ENCODE assay signal across 18 mouse cellular contexts in genomic region chr9:72657694-72658093, GRCm38 (mm10).
"Had no signal": no experiment of that assay in that cellular context is flagged by ENCODE, and none has a peak within 500 bp of the region (broad histone marks: within the 10 kb centered on the region; RNA-seq: fewer than 3 reads in every experiment).

No protein-coding gene starts in this region.

- H3K4me3 ChIP-seq: intestine, embryonic 15.5 days; layer of hippocampus, adult 2 months; left cerebral cortex, adult 2 months; liver, embryonic 15.5 days; lung, embryonic 15.5 days; midbrain, embryonic 12.5 days; myocyte; neural tube, embryonic 13.5 days had no signal

- H3K9ac ChIP-seq: intestine, embryonic 15.5 days; liver, embryonic 15.5 days; lung, embryonic 15.5 days; midbrain, embryonic 12.5 days; neural tube, embryonic 13.5 days had no signal

- H3K27me3 ChIP-seq: intestine, embryonic 15.5 days; liver, embryonic 15.5 days; lung, embryonic 15.5 days; midbrain, embryonic 12.5 days; neural tube, embryonic 13.5 days had no signal

- H3K27ac ChIP-seq: intestine, embryonic 15.5 days; layer of hippocampus, adult 2 months; left cerebral cortex, adult 2 months; midbrain, embryonic 12.5 days; neural tube, embryonic 13.5 days; stomach, postnatal 0 days had no signal

- H3K4me2 ChIP-seq: intestine, embryonic 15.5 days; liver, embryonic 15.5 days; lung, embryonic 15.5 days; midbrain, embryonic 12.5 days; neural tube, embryonic 13.5 days had no signal

- DNase-seq: kidney, adult 11 months; kidney, adult 9 months; kidney, postnatal 25 days; layer of hippocampus, postnatal 36 days; retina, postnatal 1 day; thymus, adult 2 months; thymus, postnatal 14 days; thymus, postnatal 4 days had no signal

- H3K36me3 ChIP-seq: intestine, embryonic 15.5 days; liver, embryonic 15.5 days; lung, embryonic 15.5 days; midbrain, embryonic 12.5 days; neural tube, embryonic 13.5 days had no signal

- H3K9me3 ChIP-seq: intestine, embryonic 15.5 days; liver, embryonic 15.5 days; lung, embryonic 15.5 days; midbrain, embryonic 12.5 days; neural tube, embryonic 13.5 days had no signal

- ATAC-seq: intestine, embryonic 15.5 days; midbrain, embryonic 16.5 days had no signal
